Mouse (Mus musculus): ENCODE results near the gene P3h1. TPM values are rescaled to one million over a fixed set of nuclear protein-coding genes. Genes with fewer than 3 reads are reported as not detected.

The P3h1 gene
- total and polyA plus RNA-seq, 3 experiments = 15.7 to 30.2 TPM; not detected in 1

DNA sequence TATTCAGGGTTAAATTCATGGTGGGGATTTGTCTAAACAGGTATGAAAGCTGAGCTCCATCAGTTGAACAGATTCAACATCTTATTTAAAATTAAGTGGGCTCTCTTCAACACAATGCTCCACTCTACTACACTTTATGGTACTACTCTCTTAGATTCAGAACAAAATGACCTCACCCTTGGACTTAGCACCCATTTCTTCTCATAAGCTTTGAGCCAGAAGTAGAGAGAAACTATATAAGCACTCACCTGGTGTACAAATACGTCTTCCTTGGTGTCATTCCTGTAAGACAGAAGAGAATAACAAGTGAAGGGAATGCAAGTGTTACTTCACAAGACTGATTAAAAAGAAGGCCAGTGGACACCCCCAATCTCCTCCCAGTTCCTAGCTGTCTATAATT, 52.1 kb downstream of the P3h1 start:
- peak overlapping the region; percentile 61 for H3K27ac ChIP-seq (ENCODE audit: control insufficient read depth, low read depth, low read length)
- no peaks in the 10 kb centered on the region for H3K9me3 ChIP-seq (replicated peaks; ENCODE audit: insufficient read depth, low read length)
- TF ChIP-seq GABPA (IDR thresholded peaks at IDR 0.05; ENCODE audit: low read depth, low read length) (no peak), NELFE (IDR thresholded peaks at IDR 0.05; ENCODE audit: low read depth, low read length) (no peak), MEF2A (IDR thresholded peaks at IDR 0.05; ENCODE audit: extremely low read depth, insufficient replicate concordance, low read depth, low read length, poor library complexity, severe bottlenecking) (no peak), MYB (IDR thresholded peaks at IDR 0.05; ENCODE audit: low read depth, low read length) (no peak), KAT2A (conservative IDR thresholded peaks at IDR 0.05; ENCODE audit: low read depth, low read length) (no peak), UBTF (IDR thresholded peaks at IDR 0.05; ENCODE audit: borderline replicate concordance, insufficient read depth, low read depth, low read length) (no peak), ETS1 (IDR thresholded peaks at IDR 0.05; ENCODE audit: low read depth, low read length) (no peak), MYC (IDR thresholded peaks at IDR 0.05; ENCODE audit: low read depth, low read length) (no peak), NRF1 (IDR thresholded peaks at IDR 0.05; ENCODE audit: insufficient read depth, low read depth, low read length, poor library complexity, severe bottlenecking) (no peak), ZMIZ1 (IDR thresholded peaks at IDR 0.05; ENCODE audit: low read depth, low read length) (no peak), ZNF384 (IDR thresholded peaks at IDR 0.05; ENCODE audit: low read depth, low read length) (no peak), CTCF (IDR thresholded peaks at IDR 0.05 in 2 of 3, conservative IDR thresholded peaks at IDR 0.05 in 1 of 3; ENCODE audit: control insufficient read depth in 1 of 3, insufficient read depth in 1 of 3, low read depth in 2 of 3, low read length in 3 of 3, poor library complexity in 1 of 3, severe bottlenecking in 1 of 3) (no peak), MAZ (IDR thresholded peaks at IDR 0.05; ENCODE audit: low read depth, low read length) (no peak), POLR2AphosphoS5 (IDR thresholded peaks at IDR 0.05; ENCODE audit: borderline replicate concordance, low read depth, low read length) (no peak), ELF1 (IDR thresholded peaks at IDR 0.05; ENCODE audit: low read depth, low read length) (no peak), SIN3A (IDR thresholded peaks at IDR 0.05; ENCODE audit: low read length) (no peak), POLR2A (IDR thresholded peaks at IDR 0.05; ENCODE audit: control insufficient read depth in 1 of 2, insufficient read depth in 1 of 2, low read depth in 1 of 2, low read length in 2 of 2, poor library complexity in 1 of 2) (no peak), TCF12 (IDR thresholded peaks at IDR 0.05; ENCODE audit: low read depth, low read length) (no peak)
- DNase-seq (ENCODE audit: low read depth, low spot score) = no peak
- no peaks in the 10 kb centered on the region for H3K27me3 ChIP-seq (ENCODE audit: control insufficient read depth in 1 of 2, insufficient read depth in 2 of 2, low read length in 2 of 2)
- peaks cover 63 to 64% of the 10 kb centered on the region in 2 experiments for H3K36me3 ChIP-seq (ENCODE audit: control insufficient read depth in 1 of 2, insufficient read depth in 2 of 2, low read length in 2 of 2)
- peaks cover 25 to 27% of the 10 kb centered on the region in 2 experiments for H3K4me1 ChIP-seq (ENCODE audit: control insufficient read depth in 1 of 2, insufficient read depth in 2 of 2, low read length in 2 of 2)
- H3K79me2 ChIP-seq (ENCODE audit: control insufficient read depth, insufficient read depth, low read length, poor library complexity) = peaks cover 49% of the 10 kb centered on the region
- H3K4me3 ChIP-seq (ENCODE audit: control insufficient read depth in 1 of 2, insufficient read depth in 1 of 2, low read depth in 2 of 2, low read length in 2 of 2) = no peak overlapping the region
- H3K9ac ChIP-seq (ENCODE audit: control insufficient read depth, low read depth, low read length, poor library complexity, severe bottlenecking) = no peak overlapping the region

DNA sequence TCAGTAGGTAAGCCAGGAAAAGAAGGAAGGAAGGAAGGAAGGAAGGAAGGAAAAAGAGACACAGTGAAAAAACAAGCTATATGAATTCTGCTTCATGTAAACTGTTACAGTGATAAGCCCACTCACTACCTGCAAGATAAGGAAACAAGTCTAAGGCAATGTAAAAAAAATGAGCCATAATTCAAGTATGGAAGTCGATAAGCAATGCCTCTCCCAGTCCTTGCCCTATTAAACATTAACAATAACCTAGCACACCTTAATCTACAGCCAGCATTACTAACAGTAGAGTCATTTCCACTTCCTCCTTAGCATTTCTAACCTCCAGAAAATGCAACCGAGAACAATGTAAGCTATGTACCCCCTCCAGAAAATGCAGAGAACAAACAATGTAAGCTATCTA, 52.6 kb downstream of the P3h1 start:
- H3K4me1 ChIP-seq (ENCODE audit: control insufficient read depth in 1 of 2, insufficient read depth in 2 of 2, low read length in 2 of 2) = peaks cover 25 to 27% of the 10 kb centered on the region in 2 experiments

More for the DNA sequence above, 52.6 kb downstream of the P3h1 start:
- Histone ChIP-seq H3K27me3 (ENCODE audit: control insufficient read depth in 1 of 2, insufficient read depth in 2 of 2, low read length in 2 of 2) (no peaks in the 10 kb centered on the region), H3K9ac (ENCODE audit: control insufficient read depth, low read depth, low read length, poor library complexity, severe bottlenecking) (no peak overlapping the region), H3K36me3 (ENCODE audit: control insufficient read depth in 1 of 2, insufficient read depth in 2 of 2, low read length in 2 of 2) (peaks cover 64 to 65% of the 10 kb centered on the region in 2 experiments), H3K27ac (ENCODE audit: control insufficient read depth, low read depth, low read length) (peak overlapping the region; percentile 82), H3K79me2 (ENCODE audit: control insufficient read depth, insufficient read depth, low read length, poor library complexity) (peaks cover 53% of the 10 kb centered on the region), H3K4me3 (ENCODE audit: control insufficient read depth in 1 of 2, insufficient read depth in 1 of 2, low read depth in 2 of 2, low read length in 2 of 2) (no peak overlapping the region), H3K9me3 (replicated peaks; ENCODE audit: insufficient read depth, low read length) (no peaks in the 10 kb centered on the region)
- TF ChIP-seq USF2 (IDR thresholded peaks at IDR 0.05; ENCODE audit: borderline replicate concordance in 1 of 2, insufficient read depth in 1 of 2, low read depth in 1 of 2, low read length in 2 of 2) (no peak), GABPA (IDR thresholded peaks at IDR 0.05; ENCODE audit: low read depth, low read length) (no peak), ETS1 (IDR thresholded peaks at IDR 0.05; ENCODE audit: low read depth, low read length) (peak; percentile 55; the same call in 1 of the 2 replicates), HCFC1 (IDR thresholded peaks at IDR 0.05; ENCODE audit: low read depth, low read length) (no peak), ELF1 (IDR thresholded peaks at IDR 0.05; ENCODE audit: low read depth, low read length) (0 out of 2 replicates have a peak, but pooled peaks have one; percentile 47), SIN3A (IDR thresholded peaks at IDR 0.05; ENCODE audit: low read length) (peak; percentile 74), RCOR1 (IDR thresholded peaks at IDR 0.05; ENCODE audit: low read depth, low read length) (peak; percentile 57; the same call in 1 of the 2 replicates), JUND (IDR thresholded peaks at IDR 0.05; ENCODE audit: low read depth, low read length) (no peak), POLR2AphosphoS2 (IDR thresholded peaks at IDR 0.05; ENCODE audit: low read length) (0 out of 2 replicates have a peak, but pooled peaks have one; percentile 8), ZNF384 (IDR thresholded peaks at IDR 0.05; ENCODE audit: low read depth, low read length) (peak; percentile 96), TCF12 (IDR thresholded peaks at IDR 0.05; ENCODE audit: low read depth, low read length) (peak; percentile 85), GATA1 (IDR thresholded peaks at IDR 0.05; ENCODE audit: low read depth, low read length) (peak; percentile 97), MYB (IDR thresholded peaks at IDR 0.05; ENCODE audit: low read depth, low read length) (peak; percentile 88), CHD2 (IDR thresholded peaks at IDR 0.05; ENCODE audit: low read length) (no peak), POLR2A (IDR thresholded peaks at IDR 0.05; ENCODE audit: control insufficient read depth in 1 of 2, insufficient read depth in 1 of 2, low read depth in 1 of 2, low read length in 2 of 2, poor library complexity in 1 of 2) (peak in 1 of 2 experiments; percentile 42; a peak in 1 of 4 replicates), EP300 (IDR thresholded peaks at IDR 0.05; ENCODE audit: low read depth in 1 of 2, low read length in 2 of 2) (peak; percentile 93), MAZ (IDR thresholded peaks at IDR 0.05; ENCODE audit: low read depth, low read length) (no peak), TAL1 (IDR thresholded peaks at IDR 0.05; ENCODE audit: low read length) (peak; percentile 26), BHLHE40 (IDR thresholded peaks at IDR 0.05; ENCODE audit: borderline replicate concordance, low read depth, low read length) (peak; percentile 57; the same call in 1 of the 2 replicates)
- peak; percentile 80 for DNase-seq (ENCODE audit: low read depth, low spot score)
